Comparison of ENCODE assay signal across 19 mouse cellular contexts in genomic region chr19:7568364-7568763, GRCm38 (mm10). TPM values are rescaled to one million over a fixed set of nuclear protein-coding genes. Genes with fewer than 3 reads are reported as not detected.
DNase-seq lines count a peak whose midpoint lies in the region; ATAC-seq lines count a peak whose summit lies in the region.
"Had no signal": no experiment of that assay in that cellular context is flagged by ENCODE, and none has a peak within 500 bp of the region (broad histone marks: within the 10 kb centered on the region; RNA-seq: fewer than 3 reads in every experiment).

No protein-coding gene starts in this region.

- peaks cover 20% of the 10 kb centered on the region for H3K4me1 ChIP-seq in forebrain, embryonic 10.5 days
- H3K4me1 ChIP-seq in forebrain, embryonic 14.5 days (ENCODE audit: control insufficient read depth, insufficient read depth, low read length): no peaks in the 10 kb centered on the region
- peaks cover 9% of the 10 kb centered on the region for H3K4me1 ChIP-seq in embryonic facial prominence, embryonic 14.5 days (ENCODE audit: control insufficient read depth, insufficient read depth, low read length)
- H3K4me1 ChIP-seq: hindbrain, embryonic 12.5 days; midbrain, embryonic 12.5 days had no signal

- no peak for ATAC-seq in forebrain, embryonic 14.5 days
- ATAC-seq in embryonic facial prominence, embryonic 14.5 days (ENCODE audit: low read depth): no peak
- ATAC-seq: intestine, embryonic 16.5 days; Patski had no signal

- whole genome bisulfite sequencing in forebrain, embryonic 10.5 days: 54% methylated on average over 3 of the region's 3 CpGs
- WGBS in forebrain, embryonic 14.5 days: 65% methylated on average over 3 of the region's 3 CpGs
- 6% methylated on average over 3 of the region's 3 CpGs for WGBS in embryonic facial prominence, embryonic 14.5 days

- H3K4me2 ChIP-seq in forebrain, embryonic 14.5 days (ENCODE audit: low read length): no peak overlapping the region
- H3K4me2 ChIP-seq in embryonic facial prominence, embryonic 14.5 days (ENCODE audit: low read depth, low read length): no peak overlapping the region
- H3K4me2 ChIP-seq: hindbrain, embryonic 12.5 days; midbrain, embryonic 12.5 days had no signal

- no peaks in the 10 kb centered on the region for H3K9me3 ChIP-seq in forebrain, embryonic 10.5 days
- no peaks in the 10 kb centered on the region for H3K9me3 ChIP-seq in forebrain, embryonic 14.5 days (replicated peaks; ENCODE audit: control insufficient read depth, low read length)
- no peaks in the 10 kb centered on the region for H3K9me3 ChIP-seq in embryonic facial prominence, embryonic 14.5 days (ENCODE audit: control insufficient read depth, low read length)
- H3K9me3 ChIP-seq: hindbrain, embryonic 12.5 days; midbrain, embryonic 12.5 days had no signal

- no peak overlapping the region for H3K4me3 ChIP-seq in forebrain, embryonic 10.5 days
- no peak overlapping the region for H3K4me3 ChIP-seq in forebrain, embryonic 14.5 days (ENCODE audit: low read depth, low read length)
- H3K4me3 ChIP-seq in embryonic facial prominence, embryonic 14.5 days (ENCODE audit: low read depth, low read length): no peak overlapping the region
- H3K4me3 ChIP-seq: hindbrain, embryonic 12.5 days; midbrain, embryonic 12.5 days had no signal

- no peaks in the 10 kb centered on the region for H3K27me3 ChIP-seq in forebrain, embryonic 10.5 days (ENCODE audit: poor library complexity, severe bottlenecking)
- no peaks in the 10 kb centered on the region for H3K27me3 ChIP-seq in forebrain, embryonic 14.5 days (replicated peaks; ENCODE audit: control insufficient read depth, insufficient read depth, low read length)
- no peaks in the 10 kb centered on the region for H3K27me3 ChIP-seq in embryonic facial prominence, embryonic 14.5 days (replicated peaks; ENCODE audit: control insufficient read depth, insufficient read depth, low read length)
- H3K27me3 ChIP-seq: hindbrain, embryonic 12.5 days; midbrain, embryonic 12.5 days; Patski had no signal

- H3K27ac ChIP-seq in forebrain, embryonic 10.5 days: peak overlapping the region; percentile 32
- H3K27ac ChIP-seq in forebrain, embryonic 14.5 days (ENCODE audit: low read depth, low read length): no peak overlapping the region
- H3K27ac ChIP-seq in embryonic facial prominence, embryonic 14.5 days (replicated peaks; ENCODE audit: low read depth, low read length): peak overlapping the region; percentile 29; the same call in 1 of the 2 replicates
- H3K27ac ChIP-seq: hindbrain, embryonic 12.5 days; liver, embryonic 14.5 days; midbrain, embryonic 12.5 days had no signal

- no peaks in the 10 kb centered on the region for H3K36me3 ChIP-seq in forebrain, embryonic 10.5 days (replicated peaks)
- no peaks in the 10 kb centered on the region for H3K36me3 ChIP-seq in forebrain, embryonic 14.5 days (ENCODE audit: control insufficient read depth, insufficient read depth, low read length)
- H3K36me3 ChIP-seq in embryonic facial prominence, embryonic 14.5 days (ENCODE audit: control insufficient read depth, insufficient read depth, low read length): no peaks in the 10 kb centered on the region
- H3K36me3 ChIP-seq: hindbrain, embryonic 12.5 days; midbrain, embryonic 12.5 days had no signal

- no peak for DNase-seq in forebrain, embryonic 10.5 days (ENCODE audit: extremely low spot score, low spot score)
- no peak for DNase-seq in forebrain, embryonic 14.5 days (ENCODE audit: low spot score)
- peak; percentile 11 to 18 for DNase-seq in kidney, postnatal 4 days
- DNase-seq in kidney, adult 8-10 months: no peak
- DNase-seq in embryonic facial prominence, embryonic 14.5 days (ENCODE audit: low spot score): peak; percentile 46
- DNase-seq in mesoderm, embryonic 11.5 days (ENCODE audit: low read depth, low spot score): peak; percentile 8
- DNase-seq in cerebellum, adult 18-20 months: no peak
- DNase-seq in urinary bladder, adult 2 months (ENCODE audit: low spot score): no peak
- DNase-seq: cerebellum, postnatal 25 days; lung, postnatal 10 days; thymus, postnatal 25 days had no signal

- no peak overlapping the region for H3K9ac ChIP-seq in forebrain, embryonic 14.5 days (ENCODE audit: low read length)
- no peak overlapping the region for H3K9ac ChIP-seq in embryonic facial prominence, embryonic 14.5 days (ENCODE audit: low read depth, low read length)
- H3K9ac ChIP-seq: hindbrain, embryonic 12.5 days; liver, embryonic 14.5 days; midbrain, embryonic 12.5 days had no signal

RNA-seq across cellular contexts. Expression of gene Pla2g16, which starts 11.1 kb away (rescaled TPM):
- 5.7 and 6.9 TPM in 2 replicates for polyA plus RNA-seq in forebrain, embryonic 10.5 days (2016; fragmentation: Nextera tagmentation; extraction: Ambion mirVana)
- polyA plus RNA-seq in forebrain, embryonic 14.5 days (2014; fragmentation: Nextera tagmentation; extraction: Ambion mirVana): 4.6 and 5.5 TPM in 2 replicates
- 15.9 and 18.1 TPM in 2 replicates for polyA plus RNA-seq in embryonic facial prominence, embryonic 14.5 days (2014; fragmentation: Nextera tagmentation; extraction: Ambion mirVana)
- 41.3 and 43.5 TPM in 2 replicates for polyA plus RNA-seq in urinary bladder, adult 2 months (2012; rRNA removed)

RNA-seq across cellular contexts. Expression of gene Lgals12, which starts 38.6 kb away (rescaled TPM):
- 0.11 and 0.14 TPM in 2 replicates for polyA plus RNA-seq in forebrain, embryonic 10.5 days (2016; fragmentation: Nextera tagmentation; extraction: Ambion mirVana)
- 0.14 and 0.20 TPM in 2 replicates for polyA plus RNA-seq in forebrain, embryonic 14.5 days (2014; fragmentation: Nextera tagmentation; extraction: Ambion mirVana)
- polyA plus RNA-seq in embryonic facial prominence, embryonic 14.5 days (2014; fragmentation: Nextera tagmentation; extraction: Ambion mirVana): 1.0 and 2.1 TPM in 2 replicates
- 2.0 and 3.5 TPM in 2 replicates for polyA plus RNA-seq in urinary bladder, adult 2 months (2012; rRNA removed)
- polyA plus RNA-seq: neural tube, embryonic 11.5 days; Patski had no signal

RNA-seq across cellular contexts. Expression of gene Hrasls5, which starts 44.0 kb away (rescaled TPM):
- polyA plus RNA-seq in forebrain, embryonic 10.5 days (2016; fragmentation: Nextera tagmentation; extraction: Ambion mirVana): not detected in 2 replicates
- not detected in 2 replicates for polyA plus RNA-seq in forebrain, embryonic 14.5 days (2014; fragmentation: Nextera tagmentation; extraction: Ambion mirVana)
- polyA plus RNA-seq in embryonic facial prominence, embryonic 14.5 days (2014; fragmentation: Nextera tagmentation; extraction: Ambion mirVana): 0.38 TPM in 1 of 2 replicates, not detected in the other
- not detected in 2 replicates for polyA plus RNA-seq in urinary bladder, adult 2 months (2012; rRNA removed)
- polyA plus RNA-seq: hindbrain, embryonic 12.5 days; intestine, embryonic 16.5 days; midbrain, embryonic 12.5 days; neural tube, embryonic 11.5 days; Patski; small intestine, adult 2 months; stomach, embryonic 16.5 days had no signal

Comparison
In these comparisons a context has a peak if more than half of its experiments do, and no peak if none do; other contexts are left out.
1. DNase-seq: peak in kidney, postnatal 4 days (2 of 2), embryonic facial prominence, embryonic 14.5 days (single experiment) and mesoderm, embryonic 11.5 days (single experiment); none in forebrain, embryonic 10.5 days (single experiment), forebrain, embryonic 14.5 days (single experiment), kidney, adult 8-10 months (0 of 2), cerebellum, adult 18-20 months (0 of 2) and urinary bladder, adult 2 months (single experiment).